Mouse (Mus musculus): ENCODE measurements around the gene Med21. TPM values are rescaled to one million over a fixed set of nuclear protein-coding genes. Genes with fewer than 3 reads are reported as not detected.

The Med21 gene
- total RNA-seq, 4 experiments from 2014 or later: 37.8 to 48.1 (median 42.4) TPM

DNA sequence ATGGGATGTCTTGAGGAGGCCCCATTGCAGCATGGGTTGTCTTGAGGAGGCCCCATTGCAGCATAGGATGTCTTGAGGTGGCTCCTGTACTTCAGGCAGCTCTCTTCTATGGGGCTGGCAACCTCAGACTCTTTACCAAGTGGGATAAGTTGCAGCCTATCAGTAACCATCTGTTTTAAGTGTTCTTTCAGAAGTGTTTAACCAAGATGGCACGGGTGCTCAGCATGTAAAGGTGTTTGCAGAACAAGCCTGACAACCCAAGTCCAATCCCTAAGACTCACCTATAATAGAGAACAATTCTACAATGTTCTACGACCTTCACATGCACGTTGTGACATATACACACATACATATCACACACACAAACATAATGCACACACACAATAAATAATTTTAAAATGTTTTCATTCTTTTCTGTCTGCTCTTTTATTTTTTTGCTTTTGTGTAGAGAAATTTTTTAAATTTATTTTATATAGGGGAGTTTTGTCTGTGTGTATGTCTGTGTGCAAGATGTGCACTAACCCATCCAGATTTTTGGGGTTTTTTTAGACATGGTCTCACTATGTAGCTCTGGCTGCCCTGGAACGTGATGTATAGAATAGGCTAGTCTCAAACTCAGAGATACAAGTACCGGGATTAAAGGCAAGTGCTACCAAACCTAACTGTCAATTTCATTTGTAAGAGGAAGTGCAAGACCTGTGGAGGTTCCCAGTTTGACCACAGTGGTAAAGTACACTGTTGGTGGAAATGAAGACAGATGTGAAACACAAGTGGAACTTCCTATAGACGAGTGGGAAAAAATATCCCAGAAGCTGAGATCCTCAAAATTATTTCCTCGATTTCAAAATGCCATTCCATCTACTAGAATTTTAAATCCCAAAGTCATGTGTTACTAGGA is 2.0 kb upstream of the Med21 start:
- no peak for DNase-seq (ENCODE audit: low spot score in 2 of 2)

DNA sequence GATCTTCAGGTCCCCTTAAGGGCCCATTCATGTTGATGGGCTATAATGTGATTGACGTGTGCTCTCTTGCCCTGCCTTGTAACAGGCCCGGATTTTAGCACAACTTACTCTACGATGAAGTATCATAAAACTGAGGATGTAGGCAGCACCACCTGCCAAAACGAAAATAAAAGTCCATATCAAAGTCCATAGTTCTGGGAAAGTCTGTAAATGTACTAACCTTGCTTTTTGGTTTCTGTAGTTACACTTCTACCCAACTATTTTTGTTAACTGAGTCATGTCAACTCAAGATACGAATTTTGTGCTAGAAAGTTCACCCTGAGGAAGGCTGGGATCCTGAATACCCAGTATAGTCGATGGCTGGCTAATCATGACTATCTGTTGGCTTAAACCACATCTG is 1.4 kb upstream of the Med21 start:
- no peak for DNase-seq (ENCODE audit: low spot score in 2 of 2)

DNA sequence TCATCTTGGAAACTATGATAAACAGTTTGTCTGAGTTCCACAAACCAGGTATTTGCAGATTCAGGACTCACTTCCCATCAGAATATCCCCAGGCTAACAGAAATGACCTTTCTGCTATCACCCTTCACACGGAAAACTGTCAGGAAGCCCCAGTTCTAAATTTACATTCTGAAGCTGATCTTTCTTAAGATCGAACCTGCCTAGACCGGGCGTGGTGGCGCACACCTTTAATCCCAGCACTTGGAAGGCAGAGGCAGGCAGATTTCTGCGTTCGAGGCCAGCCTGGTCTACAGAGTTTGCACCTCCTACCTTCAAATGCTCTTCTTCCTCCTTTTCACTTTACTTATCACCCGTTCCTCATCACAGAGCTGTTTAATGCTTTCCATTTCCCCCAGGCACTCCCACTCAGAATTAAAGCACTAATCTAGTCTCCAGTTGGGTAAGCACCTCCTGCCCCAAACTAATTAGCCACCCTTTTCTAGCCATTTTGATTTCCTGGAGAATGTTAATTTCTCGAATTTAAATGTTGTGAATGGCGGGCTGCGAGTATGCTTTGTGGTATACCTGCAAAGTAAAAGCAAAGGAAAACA is 631 bp upstream of the Med21 start:
- DNase-seq (ENCODE audit: low spot score in 2 of 2): no peak

DNA sequence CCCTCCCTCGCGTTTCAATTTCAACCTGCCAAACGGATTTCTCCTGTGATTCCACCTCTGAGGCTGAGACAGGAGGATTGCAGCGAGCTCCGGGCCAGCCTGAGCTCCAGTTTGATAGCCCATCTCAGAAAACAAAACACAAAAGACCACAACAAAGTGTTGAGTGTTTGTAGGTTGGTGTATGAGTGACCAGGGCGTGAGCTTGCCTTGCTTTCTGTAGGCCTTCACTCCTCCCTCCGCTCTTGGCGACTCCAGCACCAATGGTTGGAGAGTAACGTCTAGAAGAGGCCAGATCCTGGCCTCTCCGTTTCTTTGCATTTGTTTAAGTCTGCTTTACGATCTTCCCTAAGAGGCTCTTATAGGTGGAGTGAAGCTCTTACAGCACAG is 830 bp downstream of the Med21 start:
- no peak for DNase-seq (ENCODE audit: low spot score in 2 of 2)

DNA sequence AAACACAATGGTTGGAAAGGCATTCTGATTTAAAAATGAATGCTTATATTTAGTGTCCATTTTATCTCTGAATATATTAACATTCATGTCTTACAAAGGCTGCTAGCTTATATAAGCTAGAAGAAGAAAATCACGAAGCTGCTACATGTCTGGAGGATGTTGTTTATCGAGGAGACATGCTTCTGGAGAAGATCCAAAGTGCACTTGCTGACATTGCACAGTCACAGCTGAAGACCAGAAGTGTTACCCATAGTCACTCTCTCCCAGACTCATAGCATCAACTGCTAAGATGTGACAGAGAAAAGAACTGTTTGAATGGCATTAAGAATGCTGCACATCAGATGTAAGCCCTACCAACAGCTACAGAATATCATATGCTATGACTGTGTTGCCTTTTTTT is 7.7 kb downstream of the Med21 start:
- DNase-seq (ENCODE audit: low spot score in 2 of 2): no peak

GRCm38 (mm10) chr6:146651431-146651830 is 9.1 kb downstream of the Med21 start:
- no peak for DNase-seq (ENCODE audit: low spot score in 2 of 2)

GRCm38 (mm10) chr6:146653197-146653596 is 10.8 kb downstream of the Med21 start:
- no peak for DNase-seq (ENCODE audit: low spot score in 2 of 2)

GRCm38 (mm10) chr6:146660591-146660990 is 18.2 kb downstream of the Med21 start:
- DNase-seq (ENCODE audit: low spot score in 2 of 2): no peak

DNA sequence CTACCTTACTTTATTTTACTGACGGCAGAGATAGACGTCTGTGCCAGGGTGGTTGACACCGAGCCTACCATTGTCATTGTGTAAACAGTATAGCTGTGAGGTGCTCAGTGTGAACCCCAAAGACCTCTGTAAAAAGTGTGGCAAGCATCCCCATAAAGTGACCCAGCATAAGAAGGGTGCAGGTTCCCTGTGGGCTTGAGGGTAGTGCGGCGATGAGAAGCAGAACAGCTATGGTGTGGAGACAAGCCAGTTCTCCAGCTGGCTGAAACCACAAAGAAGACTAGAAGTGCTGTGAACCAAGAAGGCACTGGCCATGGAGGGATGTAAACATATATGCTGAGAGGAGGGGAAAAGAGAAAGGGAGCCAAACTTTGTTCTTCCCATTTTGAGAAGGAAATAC is 19.3 kb downstream of the Med21 start:
- DNase-seq (ENCODE audit: low spot score in 2 of 2): no peak

DNA sequence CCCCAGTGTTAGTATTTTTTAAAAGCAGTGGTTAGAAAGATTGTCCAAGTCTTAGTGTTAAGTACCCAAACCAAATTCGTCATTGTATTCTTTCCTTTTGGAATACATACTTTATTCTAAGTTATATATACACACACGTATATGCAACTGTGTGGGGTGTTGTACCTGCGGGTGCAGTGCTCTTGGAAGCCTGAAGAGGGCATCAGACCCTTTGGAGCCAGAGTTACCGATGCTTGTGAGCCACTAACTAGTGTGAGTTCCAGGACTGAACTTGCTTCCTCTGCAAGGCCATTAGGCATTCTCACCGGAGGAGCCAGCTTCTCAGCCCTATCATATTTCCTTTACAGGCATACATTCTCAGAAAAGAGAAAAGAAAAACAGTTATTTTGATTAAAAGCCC is 20.3 kb downstream of the Med21 start:
- no peak for DNase-seq (ENCODE audit: low spot score in 2 of 2)

- DNase-seq (ENCODE audit: low spot score in 2 of 2): no peak
Observed at GRCm38 (mm10) chr6:146664116-146664515, 21.8 kb downstream of the Med21 start.

DNA sequence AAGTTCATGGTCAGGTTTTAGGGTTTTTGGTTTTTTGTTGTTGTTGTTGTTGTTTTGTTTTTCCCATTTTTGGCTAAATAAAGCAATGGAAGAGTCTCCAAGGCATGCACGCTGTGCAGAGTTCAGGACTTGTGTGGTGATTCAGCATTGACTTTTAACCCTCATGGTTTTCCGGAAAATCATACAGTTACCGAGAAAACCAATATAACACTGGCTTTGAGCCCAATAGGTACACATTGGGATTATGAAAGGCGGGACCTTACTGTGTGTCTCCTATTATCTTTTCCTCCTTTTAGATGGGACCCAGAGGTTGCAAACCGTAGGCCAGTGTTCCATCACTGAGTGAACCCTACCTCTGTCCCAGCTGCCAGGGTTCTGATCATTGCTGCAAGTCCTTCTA is 22.6 kb downstream of the Med21 start:
- no peak for DNase-seq (ENCODE audit: low spot score in 2 of 2)

DNA sequence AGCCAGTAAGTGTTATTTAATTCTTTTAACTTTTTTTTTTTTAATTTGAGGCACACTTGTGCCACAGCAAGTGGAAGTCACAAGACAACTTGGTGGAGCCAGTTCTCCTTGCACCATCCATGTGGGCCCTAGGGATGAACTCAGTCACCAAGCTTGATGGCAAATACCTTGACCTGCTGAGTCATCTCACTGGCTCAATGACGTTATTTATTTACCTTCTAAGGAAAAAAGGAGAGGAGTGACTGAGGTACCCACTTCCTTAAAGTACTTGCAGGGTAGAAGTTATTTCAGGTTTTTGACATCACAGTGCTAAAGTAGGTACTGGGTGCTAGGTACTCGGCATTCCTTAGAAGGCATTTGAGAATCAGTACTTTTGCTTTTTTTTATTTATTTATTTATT is 23.1 kb downstream of the Med21 start:
- no peak for DNase-seq (ENCODE audit: low spot score in 2 of 2)

- no peak for DNase-seq (ENCODE audit: low spot score in 2 of 2)
Observed at GRCm38 (mm10) chr6:146666811-146667210, 24.5 kb downstream of the Med21 start.

- DNase-seq (ENCODE audit: low spot score in 2 of 2): no peak
Observed at GRCm38 (mm10) chr6:146668606-146669005, 26.3 kb downstream of the Med21 start.

- DNase-seq (ENCODE audit: low spot score in 2 of 2): no peak
Observed at GRCm38 (mm10) chr6:146670956-146671855, 28.9 kb downstream of the Med21 start.

- no peak for DNase-seq (ENCODE audit: low spot score in 2 of 2)
Observed at GRCm38 (mm10) chr6:146672106-146672505, 29.8 kb downstream of the Med21 start.

DNA sequence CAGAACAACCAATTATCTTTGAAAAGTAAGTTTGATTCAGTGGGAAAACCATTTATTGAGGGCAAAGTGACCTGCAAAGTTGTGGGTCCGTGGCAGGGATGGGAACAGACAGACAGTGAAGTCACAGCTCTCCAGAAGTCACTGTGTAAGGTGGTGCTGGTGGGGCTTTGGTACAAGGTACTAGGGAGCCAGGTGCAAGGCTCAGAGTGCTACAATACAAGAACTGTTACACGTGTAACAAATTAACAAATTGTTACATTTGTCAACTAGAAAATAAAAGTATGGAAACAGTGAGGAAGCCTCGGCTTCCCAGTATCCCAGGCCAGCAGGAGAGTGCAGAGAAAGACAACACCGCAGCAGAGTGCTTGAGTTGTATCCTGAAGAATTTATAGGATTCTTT is 31.3 kb downstream of the Med21 start:
- no peak for DNase-seq (ENCODE audit: low spot score in 2 of 2)

DNA sequence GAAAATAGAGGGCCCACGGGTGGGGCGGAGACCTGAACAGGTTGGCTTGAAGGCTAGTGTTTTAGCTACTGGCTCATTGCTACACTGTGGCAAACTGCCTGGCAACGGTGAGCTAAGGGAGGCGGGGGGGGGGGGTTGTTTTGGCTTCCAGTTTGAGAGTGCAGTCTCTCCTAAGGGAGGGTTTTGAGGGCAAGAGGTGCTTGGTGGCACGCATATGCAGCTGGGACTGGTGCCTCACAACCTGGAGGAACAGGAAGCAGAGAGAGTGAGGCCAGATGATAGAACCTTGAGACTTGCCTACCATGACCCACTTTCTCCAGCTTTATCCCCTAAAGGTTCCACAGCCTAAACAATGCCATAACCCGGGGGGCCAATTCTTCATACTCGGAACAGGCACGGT is 32.1 kb downstream of the Med21 start:
- DNase-seq (ENCODE audit: low spot score in 2 of 2): no peak

DNA sequence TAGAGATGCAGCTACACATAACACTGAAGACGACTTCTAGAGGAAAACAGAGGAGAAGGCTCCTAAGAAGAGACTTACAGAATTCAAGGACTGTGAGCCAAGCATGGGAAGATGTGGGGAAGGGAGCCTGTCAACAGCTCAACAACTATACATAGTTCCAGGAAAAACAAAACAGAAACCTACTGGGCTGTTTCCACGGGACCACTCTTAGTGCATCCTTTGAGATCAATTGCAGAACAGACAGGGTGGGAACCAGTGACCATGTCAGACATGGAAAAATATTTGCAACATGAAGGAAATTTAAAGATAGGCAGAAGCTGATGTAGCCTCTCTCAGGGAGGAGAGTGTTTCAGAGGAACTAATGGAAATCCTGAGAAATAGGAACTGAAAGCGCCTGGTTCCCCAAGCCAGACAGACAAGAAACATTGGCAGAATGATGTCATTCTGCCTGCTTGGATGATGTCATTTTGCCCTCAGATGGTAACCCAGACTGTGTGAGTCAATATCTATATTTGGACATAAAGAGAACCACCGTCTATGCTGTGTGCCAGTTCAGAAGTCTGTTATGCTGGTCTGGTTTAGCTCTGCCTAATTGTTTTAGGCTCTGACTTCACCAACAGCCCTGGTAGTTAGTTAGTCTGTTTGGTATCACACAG is 32.7 kb downstream of the Med21 start:
- DNase-seq (ENCODE audit: low spot score in 2 of 2): peak in 1 of 2 experiments; percentile 15

- DNase-seq (ENCODE audit: low spot score in 2 of 2): no peak
Observed at GRCm38 (mm10) chr6:146676904-146677303, 34.6 kb downstream of the Med21 start.
